Mouse (Mus musculus) bone marrow, adult 2 months (tissue): ENCODE measurements around the gene Olfr64.

Source experiments
- CTCF ChIP-seq: fragments of 200-500 bp; IDR thresholded peaks from 2 replicates; pipeline ENCODE4 v1.5.1; 2011; ENCODE audit warnings: low read length, control low read depth; ENCODE audit not compliant: control insufficient read depth, insufficient read depth
- POLR2A ChIP-seq: fragments of 200-500 bp; IDR thresholded peaks from 2 replicates; pipeline ENCODE4 v1.6.1; 2011; ENCODE audit warnings: low read depth, mild to moderate bottlenecking, control low read depth, low read length, borderline replicate concordance; ENCODE audit not compliant: control insufficient read depth

DNA sequence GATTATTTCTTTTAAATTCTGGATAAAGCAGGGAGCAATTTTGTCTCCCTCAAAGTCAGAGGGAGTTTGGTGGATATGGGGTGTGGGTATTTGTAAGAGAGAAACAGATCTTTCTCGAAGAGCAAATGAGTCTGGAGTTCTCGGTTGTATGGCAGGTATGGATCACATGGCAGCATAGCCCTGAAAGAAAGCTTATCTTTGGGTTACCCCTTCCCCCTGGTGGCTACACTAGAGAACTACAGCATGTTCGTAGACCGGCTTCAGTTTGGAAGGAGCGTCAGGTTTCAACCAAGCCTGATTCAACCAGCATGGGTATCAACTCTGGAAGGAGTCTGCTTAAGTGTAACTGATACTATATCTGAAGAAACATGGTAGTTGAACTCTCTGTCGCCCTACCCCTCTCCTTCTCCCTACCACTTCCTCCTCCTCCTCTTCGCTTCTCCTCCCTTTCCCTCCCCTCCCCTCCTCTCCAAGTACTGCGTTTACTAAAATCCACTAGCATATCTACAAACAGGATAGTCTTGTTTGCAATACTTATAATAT is 18.8 kb upstream of the Olfr64 start:
- TF ChIP-seq POLR2A = no peak
- peak; percentile 39; the same call in 1 of the 2 replicates for TF ChIP-seq CTCF
